Comparison of ENCODE assay signal across 18 mouse cellular contexts in genomic region chr12:118887964-118888363, GRCm38 (mm10). TPM values are rescaled to one million over a fixed set of nuclear protein-coding genes. Genes with fewer than 3 reads are reported as not detected.
DNase-seq lines count a peak whose midpoint lies in the region; ATAC-seq lines count a peak whose summit lies in the region.
"Had no signal": no experiment of that assay in that cellular context is flagged by ENCODE, and none has a peak within 500 bp of the region (broad histone marks: within the 10 kb centered on the region; RNA-seq: fewer than 3 reads in every experiment).

No protein-coding gene starts in this region.

- intact Hi-C loops in heart, postnatal 36 days (cut with DNase I): no loop called here

- H3K4me2 ChIP-seq in kidney, embryonic 14.5 days (replicated peaks; ENCODE audit: low read depth, low read length): no peak overlapping the region
- H3K4me2 ChIP-seq: liver, embryonic 13.5 days; neural tube, embryonic 12.5 days had no signal

- H3K4me1 ChIP-seq in kidney, embryonic 14.5 days (ENCODE audit: control insufficient read depth, insufficient read depth, low read length): no peaks in the 10 kb centered on the region
- H3K4me1 ChIP-seq: liver, embryonic 13.5 days; neural tube, embryonic 12.5 days had no signal

- no peak overlapping the region for H3K9ac ChIP-seq in kidney, embryonic 14.5 days (ENCODE audit: low read depth, low read length)
- H3K9ac ChIP-seq: liver, embryonic 13.5 days; neural tube, embryonic 12.5 days had no signal

- no peaks in the 10 kb centered on the region for H3K36me3 ChIP-seq in kidney, embryonic 14.5 days (ENCODE audit: control insufficient read depth, insufficient read depth, low read length)
- H3K36me3 ChIP-seq: liver, embryonic 13.5 days; neural tube, embryonic 12.5 days had no signal

- H3K9me3 ChIP-seq in kidney, embryonic 14.5 days (ENCODE audit: control insufficient read depth, low read length): no peaks in the 10 kb centered on the region
- H3K9me3 ChIP-seq: liver, embryonic 13.5 days; neural tube, embryonic 12.5 days had no signal

- DNase-seq in kidney, postnatal 14 days: peak; percentile 41
- peak; percentile 59 for DNase-seq in heart, adult 8-10 months (ENCODE audit: low spot score)
- peak; percentile 42 to 55 for DNase-seq in heart, postnatal 36 days
- DNase-seq in lung, postnatal 14 days: peak; percentile 63
- DNase-seq in spleen, postnatal 36 days (ENCODE audit: low spot score in 2 of 2): no peak
- no peak for DNase-seq in layer of hippocampus, adult 9-10 months (ENCODE audit: low spot score)
- DNase-seq: adrenal gland, adult 8-10 months; cerebellum, adult 11-12 months; gastrocnemius, postnatal 25 days; kidney, postnatal 25 days; left cerebral cortex, postnatal 4 days; liver, embryonic 13.5 days; retina, postnatal 1 day; thymus, postnatal 36 days had no signal

- no peak overlapping the region for H3K27ac ChIP-seq in kidney, embryonic 14.5 days (ENCODE audit: low read depth, low read length)
- H3K27ac ChIP-seq: liver, embryonic 13.5 days; neural tube, embryonic 12.5 days had no signal

- H3K27me3 ChIP-seq in kidney, embryonic 14.5 days (ENCODE audit: control insufficient read depth, insufficient read depth, low read length): no peaks in the 10 kb centered on the region
- H3K27me3 ChIP-seq: liver, embryonic 13.5 days; neural tube, embryonic 12.5 days had no signal

- no peak overlapping the region for H3K4me3 ChIP-seq in kidney, embryonic 14.5 days (ENCODE audit: low read length)
- H3K4me3 ChIP-seq: liver, embryonic 13.5 days; neural tube, embryonic 12.5 days had no signal

- 77% methylated on average over 2 of the region's 2 CpGs for WGBS in kidney, embryonic 14.5 days

- ATAC-seq in kidney, embryonic 14.5 days (ENCODE audit: low FRiP score, low TSS enrichment): no peak

RNA-seq across cellular contexts. Expression of gene Sp8, which starts 41.8 kb away (rescaled TPM):
- not detected in 2 replicates for polyA plus RNA-seq in kidney, embryonic 14.5 days (2014; fragmentation: Nextera tagmentation; extraction: Ambion mirVana)
- total RNA-seq in heart, adult 8-10 months (2022): not detected
- total RNA-seq in heart, postnatal 36 days (2021): not detected
- total RNA-seq: adrenal gland, adult 8-10 months; gastrocnemius, postnatal 25 days; hematopoietic stem cell, adult 5-6 weeks had no signal
- polyA plus RNA-seq: liver, embryonic 13.5 days; small intestine, adult 2 months had no signal

Comparison
In these comparisons a context has a peak if more than half of its experiments do, and no peak if none do; other contexts are left out.
1. DNase-seq: peak in kidney, postnatal 14 days (single experiment), heart, adult 8-10 months (single experiment), heart, postnatal 36 days (2 of 2) and lung, postnatal 14 days (single experiment); none in spleen, postnatal 36 days (0 of 2) and layer of hippocampus, adult 9-10 months (single experiment).